Mouse (Mus musculus) myocyte (in vitro differentiated cells): ENCODE results near the gene Kif1bp.

ENCODE experiments used
- CEBPB ChIP-seq: IDR thresholded peaks from 2 replicates; pipeline ENCODE4 v1.6.1; 2011; ENCODE audit warnings: mild to moderate bottlenecking, moderate library complexity; ENCODE audit not compliant: poor library complexity, insufficient read depth, severe bottlenecking
- E2F4 ChIP-seq: IDR thresholded peaks from one replicate; pipeline ENCODE4 v1.6.1; 2011; ENCODE audit warnings: mild to moderate bottlenecking, control low read depth, moderate library complexity; ENCODE audit not compliant: insufficient read depth
- MAX ChIP-seq: IDR thresholded peaks from one replicate; pipeline ENCODE4 v1.6.1; 2011; ENCODE audit warnings: low read depth, mild to moderate bottlenecking, control low read depth
- POLR2A ChIP-seq: IDR thresholded peaks from one replicate; pipeline ENCODE4 v1.6.1; 2011; ENCODE audit warnings: low read depth, mild to moderate bottlenecking, control low read depth, moderate library complexity; ENCODE audit not compliant: insufficient read length
- POLR2AphosphoS2 ChIP-seq: IDR thresholded peaks from one replicate; pipeline ENCODE4 v1.6.1; 2011; ENCODE audit warnings: low read depth, control low read depth; ENCODE audit not compliant: insufficient read length
- REST ChIP-seq: IDR thresholded peaks from one replicate; pipeline ENCODE4 v1.6.1; 2011; ENCODE audit warnings: mild to moderate bottlenecking, control low read depth, moderate library complexity; ENCODE audit not compliant: insufficient read depth, insufficient read length
- SRF ChIP-seq: IDR thresholded peaks from one replicate; pipeline ENCODE4 v1.6.1; 2011; ENCODE audit warnings: low read depth; ENCODE audit not compliant: control insufficient read depth, insufficient read length
- TCF12 ChIP-seq: IDR thresholded peaks from one replicate; pipeline ENCODE4 v1.6.1; 2011; ENCODE audit warnings: mild to moderate bottlenecking, control low read depth; ENCODE audit not compliant: poor library complexity, insufficient read depth, severe bottlenecking
- USF1 ChIP-seq: IDR thresholded peaks from one replicate; pipeline ENCODE4 v1.6.1; 2011; ENCODE audit warnings: low read depth, mild to moderate bottlenecking, control low read depth, moderate library complexity

DNA sequence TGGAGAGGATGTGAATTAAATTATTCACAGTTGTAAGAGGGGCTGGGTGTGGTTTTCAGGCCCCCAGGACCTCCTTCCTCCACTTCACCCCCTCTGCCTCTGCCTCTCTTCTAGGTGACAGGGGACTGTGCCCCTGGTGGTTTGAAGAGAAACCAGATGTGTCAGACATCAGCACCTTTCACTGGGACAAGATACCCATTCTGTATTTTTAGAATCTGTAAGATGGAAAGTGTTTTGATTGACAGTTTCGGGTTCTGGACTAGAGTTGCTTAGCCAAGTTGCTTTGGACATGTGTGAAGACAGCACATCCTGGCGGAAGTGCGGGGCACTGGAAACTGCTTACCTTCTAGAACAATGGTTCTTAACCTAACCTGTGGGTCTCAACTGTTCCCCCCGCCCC, 33.9 kb downstream of the Kif1bp start:
- no peak for TF ChIP-seq POLR2A
- no peak for TF ChIP-seq E2F4
- TF ChIP-seq POLR2AphosphoS2, result no peak
- no peak for TF ChIP-seq CEBPB
- no peak for TF ChIP-seq MAX
- TF ChIP-seq TCF12, result no peak
- TF ChIP-seq REST, result no peak
- TF ChIP-seq USF1, result no peak
- no peak for TF ChIP-seq SRF
